ENCODE assay signal across 24 mouse cellular contexts in genomic region chr17:44724805-44725480, GRCm38 (mm10). TPM values are rescaled to one million over a fixed set of nuclear protein-coding genes. Genes with fewer than 3 reads are reported as not detected.
A peak's percentile ranks its signal among the peaks of the same experiment; 100 is the strongest.
DNase-seq lines count a peak whose midpoint lies in the region; ATAC-seq lines count a peak whose summit lies in the region.
"Had no signal": no experiment of that assay in that cellular context is flagged by ENCODE, and none has a peak within 500 bp of the region (broad histone marks: within the 10 kb centered on the region; RNA-seq: fewer than 3 reads in every experiment).

No protein-coding gene starts in this region.

- no peak overlapping the region for H3K9ac ChIP-seq in liver, embryonic 11.5 days (ENCODE audit: low read depth, low read length)
- H3K9ac ChIP-seq in embryonic facial prominence, embryonic 14.5 days (ENCODE audit: low read depth, low read length): no peak overlapping the region
- H3K9ac ChIP-seq: forebrain, postnatal 0 days; hindbrain, embryonic 14.5 days; liver, embryonic 14.5 days; lung, embryonic 14.5 days; stomach, embryonic 15.5 days had no signal

- 78% methylated on average over 16 of the region's 16 CpGs for WGBS in liver, embryonic 11.5 days
- 66% methylated on average over 16 of the region's 16 CpGs for WGBS in embryonic facial prominence, embryonic 14.5 days

- H3K9me3 ChIP-seq in liver, embryonic 11.5 days (ENCODE audit: control insufficient read depth, low read length): no peaks in the 10 kb centered on the region
- no peaks in the 10 kb centered on the region for H3K9me3 ChIP-seq in embryonic facial prominence, embryonic 14.5 days (ENCODE audit: control insufficient read depth, low read length)
- H3K9me3 ChIP-seq: stomach, embryonic 15.5 days had no signal

- H3K36me3 ChIP-seq in liver, embryonic 11.5 days (ENCODE audit: control insufficient read depth, insufficient read depth, low read length): no peaks in the 10 kb centered on the region
- peaks cover 9% of the 10 kb centered on the region; the same call in 1 of the 2 replicates for H3K36me3 ChIP-seq in embryonic facial prominence, embryonic 14.5 days (ENCODE audit: control insufficient read depth, insufficient read depth, low read length)
- H3K36me3 ChIP-seq: G1E; stomach, embryonic 15.5 days had no signal

- H3K4me1 ChIP-seq in liver, embryonic 11.5 days (replicated peaks; ENCODE audit: control insufficient read depth, insufficient read depth, low read length): no peaks in the 10 kb centered on the region
- H3K4me1 ChIP-seq in embryonic facial prominence, embryonic 14.5 days (ENCODE audit: control insufficient read depth, insufficient read depth, low read length): peaks cover 18% of the 10 kb centered on the region
- H3K4me1 ChIP-seq: stomach, embryonic 15.5 days had no signal

- ATAC-seq in liver, embryonic 11.5 days (replicated peaks; ENCODE audit: low FRiP score): no peak
- no peak for ATAC-seq in embryonic facial prominence, embryonic 14.5 days (ENCODE audit: low read depth)
- ATAC-seq in megakaryocyte, adult 5-6 weeks (ENCODE audit: poor library complexity, severe bottlenecking): peak; percentile 95
- ATAC-seq: forebrain, postnatal 0 days; inflammation-experienced regulatory T-cells, adult 6 months had no signal

- no peak overlapping the region for H3K4me3 ChIP-seq in liver, embryonic 11.5 days (ENCODE audit: low read depth, low read length)
- peak overlapping the region; percentile 4; the same call in 1 of the 2 replicates for H3K4me3 ChIP-seq in embryonic facial prominence, embryonic 14.5 days (ENCODE audit: low read depth, low read length)
- H3K4me3 ChIP-seq: heart, adult 2 months; stomach, embryonic 15.5 days had no signal

- H3K27me3 ChIP-seq in liver, embryonic 11.5 days (replicated peaks; ENCODE audit: control insufficient read depth, insufficient read depth, low read length): no peaks in the 10 kb centered on the region
- H3K27me3 ChIP-seq in embryonic facial prominence, embryonic 14.5 days (replicated peaks; ENCODE audit: control insufficient read depth, insufficient read depth, low read length): no peaks in the 10 kb centered on the region
- H3K27me3 ChIP-seq: stomach, embryonic 15.5 days had no signal

- no peak overlapping the region for H3K4me2 ChIP-seq in liver, embryonic 11.5 days
- H3K4me2 ChIP-seq in embryonic facial prominence, embryonic 14.5 days (ENCODE audit: low read depth, low read length): peak overlapping the region; percentile 37
- H3K4me2 ChIP-seq: hindbrain, embryonic 14.5 days; lung, embryonic 14.5 days; midbrain, embryonic 11.5 days; stomach, embryonic 15.5 days had no signal

- H3K27ac ChIP-seq in liver, embryonic 11.5 days (ENCODE audit: low read depth, low read length): no peak overlapping the region
- H3K27ac ChIP-seq in embryonic facial prominence, embryonic 14.5 days (replicated peaks; ENCODE audit: low read depth, low read length): peak overlapping the region; percentile 44; the same call in 1 of the 2 replicates
- H3K27ac ChIP-seq: heart, adult 2 months; hindbrain, embryonic 14.5 days; liver, embryonic 14.5 days; stomach, embryonic 15.5 days had no signal

- peak; percentile 29 for DNase-seq in liver, embryonic 11.5 days (ENCODE audit: low spot score)
- DNase-seq in liver: no peak
- DNase-seq in embryonic facial prominence, embryonic 14.5 days (ENCODE audit: low spot score): no peak
- no peak for DNase-seq in cerebellum, adult 9-10 months
- no peak for DNase-seq in urinary bladder, postnatal 14 days (ENCODE audit: low spot score)
- no peak for DNase-seq in spleen, postnatal 10 days (ENCODE audit: low spot score in 2 of 2)
- DNase-seq: adrenal gland, adult 8-10 months; cerebellum, adult 18-20 months; cerebellum, postnatal 25 days; embryo, embryonic 11 days; forebrain, postnatal 0 days; gastrocnemius, postnatal 14 days; heart, adult 2 months; kidney, adult 18-20 months; kidney, postnatal 4 days; retina, postnatal 1 day had no signal

RNA-seq across cellular contexts. Expression of gene Supt3, which starts 52.0 kb away (rescaled TPM):
- 15.6 and 17.7 TPM in 2 replicates for polyA plus RNA-seq in liver, embryonic 11.5 days (2014; fragmentation: Nextera tagmentation; extraction: Ambion mirVana)
- polyA plus RNA-seq in embryonic facial prominence, embryonic 14.5 days (2014; fragmentation: Nextera tagmentation; extraction: Ambion mirVana): 17.6 and 19.8 TPM in 2 replicates
- 18.0 and 18.9 TPM in 2 replicates for total RNA-seq in megakaryocyte, adult 5-6 weeks (2015)
- 7.8 and 9.8 TPM in 2 replicates for total RNA-seq in megakaryocyte, adult 5-6 weeks (2017)
